Mouse (Mus musculus): ENCODE measurements around the gene Cox17. TPM values are rescaled to one million over a fixed set of nuclear protein-coding genes. Genes with fewer than 3 reads are reported as not detected.

The Cox17 gene
- polyA plus RNA-seq, 1 experiment = 256 TPM

DNA sequence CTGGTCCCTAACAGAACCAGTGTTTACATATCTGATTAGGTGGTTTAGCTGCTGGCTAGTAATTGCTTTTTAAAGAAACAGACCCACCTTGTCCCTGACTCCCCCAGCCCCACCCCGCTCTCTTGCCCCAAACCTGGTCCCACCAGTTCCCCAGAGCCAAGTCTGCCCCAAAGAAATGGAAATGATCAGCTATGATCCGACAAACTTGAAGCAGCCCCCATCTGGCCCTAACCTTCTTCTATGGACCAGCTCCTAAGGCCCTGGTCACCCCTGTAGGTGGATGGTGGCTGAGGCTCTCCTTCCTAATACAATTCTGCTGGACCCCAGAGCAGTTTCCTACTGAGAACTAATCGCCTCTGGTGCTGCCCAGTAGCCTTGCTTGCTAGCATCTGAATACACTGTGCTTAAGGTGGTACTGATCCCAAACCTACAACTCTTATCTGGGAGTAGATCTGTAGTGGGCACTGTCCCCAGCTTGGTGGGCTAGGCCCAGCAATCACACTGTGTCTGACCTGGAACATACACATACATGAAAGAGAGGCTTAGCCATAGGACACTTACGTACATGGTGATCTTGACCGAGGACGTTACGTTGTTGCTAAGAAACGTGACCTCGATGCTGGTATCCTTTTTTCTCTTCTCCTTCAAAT lies 53.6 kb downstream of the Cox17 start:
- H3K4me3 ChIP-seq (replicated peaks; ENCODE audit: insufficient read depth, low read depth, low read length) = no peak overlapping the region
- TF ChIP-seq CTCF (IDR thresholded peaks at IDR 0.05; ENCODE audit: borderline replicate concordance, insufficient read depth, low read depth, low read length) (no peak), POLR2A (IDR thresholded peaks at IDR 0.05; ENCODE audit: borderline replicate concordance, insufficient read depth, low read length) (no peak)
- H3K27ac ChIP-seq (ENCODE audit: insufficient read depth, low read length) = no peak overlapping the region
- H3K4me1 ChIP-seq (ENCODE audit: control insufficient read depth, insufficient read depth, low read length) = no peaks in the 10 kb centered on the region
- no peak for DNase-seq
- WGBS = 79% methylated on average over 9 of the region's 9 CpGs
- no peaks in the 10 kb centered on the region; the same call in 1 of the 2 replicates for H3K27me3 ChIP-seq (ENCODE audit: control insufficient read depth, insufficient read depth, low read length)

DNA sequence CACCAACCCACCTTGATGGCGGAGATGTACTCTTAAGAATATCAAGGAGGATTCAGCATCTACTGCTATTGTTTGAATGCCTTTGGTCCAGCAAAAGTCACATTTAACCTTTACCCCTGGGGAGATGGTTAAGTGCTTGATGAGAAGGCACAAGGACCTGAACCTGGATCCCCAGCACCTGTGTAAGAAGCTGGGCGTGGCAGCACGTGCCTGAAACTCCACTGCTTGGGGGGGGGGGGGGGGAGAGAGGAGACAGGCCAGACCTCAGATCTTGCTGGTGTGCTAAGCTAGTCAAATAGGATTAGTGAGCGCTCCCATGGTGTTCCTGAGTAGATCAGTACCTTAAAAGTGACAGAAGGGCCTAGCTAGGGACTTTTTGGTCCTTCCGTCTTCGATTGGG lies 54.7 kb downstream of the Cox17 start:
- Histone ChIP-seq H3K27ac (ENCODE audit: insufficient read depth, low read length) (no peak overlapping the region), H3K27me3 (ENCODE audit: control insufficient read depth, insufficient read depth, low read length) (no peaks in the 10 kb centered on the region; the same call in 1 of the 2 replicates), H3K4me3 (replicated peaks; ENCODE audit: insufficient read depth, low read depth, low read length) (no peak overlapping the region), H3K4me1 (ENCODE audit: control insufficient read depth, insufficient read depth, low read length) (no peaks in the 10 kb centered on the region)
- DNase-seq = no peak
- no peak for TF ChIP-seq CTCF (IDR thresholded peaks at IDR 0.05; ENCODE audit: borderline replicate concordance, insufficient read depth, low read depth, low read length)
- WGBS = 85% methylated on average over 6 of the region's 6 CpGs

Other genes starting within 250 kb of the Cox17 start
- 0.05 TPM in 1 of 2 replicates, not detected in the other for gene Nr1i2, start 52.2 kb upstream of the Cox17 start, polyA plus RNA-seq (2012; rRNA removed)
- 0.39 and 0.78 TPM in 2 replicates for gene Maats1, start 4.8 kb upstream of the Cox17 start, polyA plus RNA-seq (2012; rRNA removed)
- gene Gm21987, start within 50 bp of the Cox17 start, polyA plus RNA-seq (2012; rRNA removed) = 0.41 TPM in 1 of 2 replicates, not detected in the other
- gene Popdc2, start 15.2 kb downstream of the Cox17 start, polyA plus RNA-seq (2012; rRNA removed) = 0.31 and 0.36 TPM in 2 replicates
- gene Pla1a, start 86.2 kb downstream of the Cox17 start, polyA plus RNA-seq (2012; rRNA removed) = 1.2 and 1.6 TPM in 2 replicates
- 67.3 and 71.6 TPM in 2 replicates for gene Adprh, start 105.7 kb downstream of the Cox17 start, polyA plus RNA-seq (2012; rRNA removed)
- 0.34 and 0.41 TPM in 2 replicates for gene Cd80, start 108.6 kb downstream of the Cox17 start, polyA plus RNA-seq (2012; rRNA removed)
- gene Timmdc1, start 175.7 kb downstream of the Cox17 start, polyA plus RNA-seq (2012; rRNA removed) = 19.7 and 19.9 TPM in 2 replicates
- 55.9 and 59.9 TPM in 2 replicates for gene Poglut1, start 203.3 kb downstream of the Cox17 start, polyA plus RNA-seq (2012; rRNA removed)
- 62.9 and 63.0 TPM in 2 replicates for gene Tmem39a, start 211.7 kb downstream of the Cox17 start, polyA plus RNA-seq (2012; rRNA removed)

Data from cerebellum, adult 2 months (tissue).